In genomic region chr15:12548696-12549095, GRCm38 (mm10) we compare ENCODE assay signal across 9 mouse cellular contexts.
DNase-seq lines count a peak whose midpoint lies in the region; ATAC-seq lines count a peak whose summit lies in the region.
"Had no signal": no experiment of that assay in that cellular context is flagged by ENCODE, and none has a peak within 500 bp of the region (broad histone marks: within the 10 kb centered on the region; RNA-seq: fewer than 3 reads in every experiment).

No protein-coding gene starts in this region.

- intact Hi-C loops in left cerebral cortex, postnatal 10 days (cut with DNase I): no loop called here

- 38% methylated on average over 4 of the region's 4 CpGs for WGBS in heart, embryonic 10.5 days
- 31% methylated on average over 4 of the region's 4 CpGs for WGBS in embryonic facial prominence, embryonic 12.5 days
- WGBS in hindbrain, embryonic 10.5 days: 36% methylated on average over 4 of the region's 4 CpGs
- WGBS in midbrain, embryonic 11.5 days: 39% methylated on average over 4 of the region's 4 CpGs

- H3K4me3 ChIP-seq in heart, embryonic 10.5 days: peak overlapping the region; percentile 62
- peak overlapping the region; percentile 43 for H3K4me3 ChIP-seq in embryonic facial prominence, embryonic 12.5 days
- peak overlapping the region; percentile 62 for H3K4me3 ChIP-seq in hindbrain, embryonic 10.5 days
- H3K4me3 ChIP-seq in midbrain, embryonic 11.5 days (ENCODE audit: low read depth, low read length): peak overlapping the region; percentile 44

- no peaks in the 10 kb centered on the region for H3K9me3 ChIP-seq in heart, embryonic 10.5 days
- H3K9me3 ChIP-seq in embryonic facial prominence, embryonic 12.5 days: no peaks in the 10 kb centered on the region
- H3K9me3 ChIP-seq in hindbrain, embryonic 10.5 days: no peaks in the 10 kb centered on the region
- H3K9me3 ChIP-seq in midbrain, embryonic 11.5 days (ENCODE audit: control insufficient read depth, low read length): no peaks in the 10 kb centered on the region

- no peaks in the 10 kb centered on the region for H3K36me3 ChIP-seq in heart, embryonic 10.5 days
- no peaks in the 10 kb centered on the region for H3K36me3 ChIP-seq in embryonic facial prominence, embryonic 12.5 days
- H3K36me3 ChIP-seq in hindbrain, embryonic 10.5 days: no peaks in the 10 kb centered on the region
- H3K36me3 ChIP-seq in midbrain, embryonic 11.5 days (ENCODE audit: control insufficient read depth, insufficient read depth, low read length): no peaks in the 10 kb centered on the region

- H3K4me2 ChIP-seq in embryonic facial prominence, embryonic 12.5 days (replicated peaks): peak overlapping the region; percentile 85
- H3K4me2 ChIP-seq in midbrain, embryonic 11.5 days: peak overlapping the region; percentile 97

- no peak overlapping the region for H3K9ac ChIP-seq in embryonic facial prominence, embryonic 12.5 days
- peak overlapping the region; percentile 61; the same call in 1 of the 2 replicates for H3K9ac ChIP-seq in midbrain, embryonic 11.5 days (ENCODE audit: low read length)

- no peak overlapping the region for H3K27ac ChIP-seq in heart, embryonic 10.5 days
- no peak overlapping the region for H3K27ac ChIP-seq in embryonic facial prominence, embryonic 12.5 days
- no peak overlapping the region for H3K27ac ChIP-seq in hindbrain, embryonic 10.5 days
- no peak overlapping the region for H3K27ac ChIP-seq in midbrain, embryonic 11.5 days (ENCODE audit: low read depth, low read length)
- H3K27ac ChIP-seq: macrophage had no signal

- peaks cover 50% of the 10 kb centered on the region for H3K4me1 ChIP-seq in heart, embryonic 10.5 days
- peaks cover 49% of the 10 kb centered on the region for H3K4me1 ChIP-seq in embryonic facial prominence, embryonic 12.5 days
- H3K4me1 ChIP-seq in hindbrain, embryonic 10.5 days (replicated peaks): peaks cover 43% of the 10 kb centered on the region
- peaks cover 20% of the 10 kb centered on the region; the same call in 1 of the 2 replicates for H3K4me1 ChIP-seq in midbrain, embryonic 11.5 days (ENCODE audit: control insufficient read depth, insufficient read depth, low read length)

- no peaks in the 10 kb centered on the region for H3K27me3 ChIP-seq in heart, embryonic 10.5 days (ENCODE audit: insufficient read depth, poor library complexity, severe bottlenecking)
- no peaks in the 10 kb centered on the region for H3K27me3 ChIP-seq in embryonic facial prominence, embryonic 12.5 days
- H3K27me3 ChIP-seq in hindbrain, embryonic 10.5 days (ENCODE audit: insufficient read depth, poor library complexity, severe bottlenecking): peaks cover 11% of the 10 kb centered on the region; the same call in 1 of the 2 replicates
- H3K27me3 ChIP-seq in midbrain, embryonic 11.5 days (ENCODE audit: control insufficient read depth, insufficient read depth, low read length): no peaks in the 10 kb centered on the region; the same call in 1 of the 2 replicates

- DNase-seq in heart, embryonic 10.5 days (ENCODE audit: low spot score): no peak
- no peak for DNase-seq in heart, postnatal 4 days
- no peak for DNase-seq in hindbrain, embryonic 10.5 days (ENCODE audit: low spot score)
- peak; percentile 87 for DNase-seq in midbrain, embryonic 11.5 days (ENCODE audit: low spot score, missing footprints)
- no peak for DNase-seq in left cerebral cortex, postnatal 10 days (ENCODE audit: extremely low spot score in 1 of 2, low spot score in 2 of 2)
- no peak for DNase-seq in gastrocnemius, postnatal 4 days (ENCODE audit: low spot score in 2 of 2)

- ATAC-seq in embryonic facial prominence, embryonic 12.5 days (ENCODE audit: insufficient number of reproducible peaks, insufficient read depth, low FRiP score, low TSS enrichment): no peak
- no peak for ATAC-seq in midbrain, embryonic 11.5 days (ENCODE audit: low FRiP score)
- no peak for ATAC-seq in monocyte, adult 5-6 weeks (replicated peaks; ENCODE audit: insufficient number of reproducible peaks, low FRiP score, low TSS enrichment, poor library complexity, severe bottlenecking)
